Mouse (Mus musculus) left cerebral cortex, adult 18-20 months (tissue): ENCODE measurements at regions not wholly inside any gene's neighbourhood (a gene's known extent, or its start where the extent isn't known, plus 50 kb on each side); places are given as distances from the start of the nearest gene placed in this dataset.
A peak's percentile ranks its signal among the peaks of the same experiment; 100 is the strongest.
"Not testable (repeated sequence)": the region's sequence is repeated elsewhere in the genome, so short reads cannot be mapped to it uniquely, and the experiment has no call there.

Experiments
- DNase-seq, 2 experiments: peaks; one replicate each; pipeline ENCODE4 v3.0.0; 2021 to 2022; ENCODE audit warnings: low spot score in 2 of 2, mixed read lengths in 1 of 2

- DNase-seq, result no peak
These were observed 148.9 kb upstream of the Ddhd1 start for GRCm38 (mm10) chr14:45806726-45807280.

- DNase-seq, result no peak
These were observed 149.8 kb upstream of the Ddhd1 start for GRCm38 (mm10) chr14:45807767-45808166.

GRCm38 (mm10) chr14:45809491-45809890 lies 151.5 kb upstream of the Ddhd1 start:
- DNase-seq, result no peak

GRCm38 (mm10) chr14:45810101-45810500 lies 152.2 kb upstream of the Ddhd1 start:
- DNase-seq, result no peak

GRCm38 (mm10) chr14:45810630-45811029 lies 152.7 kb upstream of the Ddhd1 start:
- DNase-seq, result no peak

- no peak for DNase-seq
These were observed 157.7 kb upstream of the Ddhd1 start for GRCm38 (mm10) chr14:45815598-45815997.

- DNase-seq, result not testable (repeated sequence)
These were observed 158.7 kb upstream of the Ddhd1 start for GRCm38 (mm10) chr14:45816611-45817010.

GRCm38 (mm10) chr14:45817756-45818155 lies 159.8 kb upstream of the Ddhd1 start:
- no peak for DNase-seq

GRCm38 (mm10) chr14:45824601-45825000 lies 166.7 kb upstream of the Ddhd1 start:
- DNase-seq, result no peak

GRCm38 (mm10) chr14:45826023-45826422 lies 168.1 kb upstream of the Ddhd1 start:
- DNase-seq, result no peak

- no peak for DNase-seq
These were observed 169.2 kb upstream of the Ddhd1 start for GRCm38 (mm10) chr14:45827096-45827495.

GRCm38 (mm10) chr14:45830457-45830856 lies 172.5 kb upstream of the Ddhd1 start:
- no peak for DNase-seq

GRCm38 (mm10) chr14:45837039-45837438 lies 179.1 kb upstream of the Ddhd1 start:
- DNase-seq, result no peak

- no peak for DNase-seq
These were observed 185.9 kb upstream of the Ddhd1 start for GRCm38 (mm10) chr14:45843829-45844228.

- no peak for DNase-seq
These were observed 192.6 kb upstream of the Ddhd1 start for GRCm38 (mm10) chr14:45850588-45850987.

- DNase-seq, result peak; percentile 44 to 47
These were observed 220.5 kb upstream of the Ddhd1 start for GRCm38 (mm10) chr14:45878428-45878827.

- DNase-seq, result no peak
These were observed 262.8 kb upstream of the Ddhd1 start for GRCm38 (mm10) chr14:45920783-45921182.

- DNase-seq, result no peak
These were observed 285.6 kb upstream of the Ddhd1 start for GRCm38 (mm10) chr14:45943581-45943980.

- DNase-seq, result no peak
These were observed 286.2 kb upstream of the Ddhd1 start for GRCm38 (mm10) chr14:45944101-45944500.

- no peak for DNase-seq
These were observed 286.6 kb upstream of the Ddhd1 start for GRCm38 (mm10) chr14:45944506-45944905.

GRCm38 (mm10) chr14:45956624-45957023 lies 298.7 kb upstream of the Ddhd1 start:
- no peak for DNase-seq

- DNase-seq, result no peak
These were observed 304.5 kb upstream of the Ddhd1 start for GRCm38 (mm10) chr14:45962474-45962873.

GRCm38 (mm10) chr14:45964043-45964442 lies 306.1 kb upstream of the Ddhd1 start:
- no peak for DNase-seq
